Mouse (Mus musculus) liver, embryonic 11.5 days (tissue): ENCODE measurements around the gene Vps41. TPM values are rescaled to one million over a fixed set of nuclear protein-coding genes. Genes with fewer than 3 reads are reported as not detected.

Experiments used
- ATAC-seq: fragments of 200-750 bp; cut with Nextera tagmentation; replicated peaks from 2 replicates; pipeline ENCODE4 v1.8.0; 2017; ENCODE audit warnings: moderate number of reproducible peaks, mild to moderate bottlenecking, moderate TSS enrichment, moderate library complexity; ENCODE audit not compliant: low FRiP score
- DNase-seq: peaks from one replicate; pipeline ENCODE4 v3.0.0-alpha.2; 2017; ENCODE audit warnings: low spot score
- H3K27ac ChIP-seq: fragments of 300-500 bp; sonication (generic); 2 replicates; pipeline ENCODE4 v1.5.1; 2014; ENCODE audit warnings: mild to moderate bottlenecking, low read depth, low read length, control low read depth
- H3K27me3 ChIP-seq: fragments of 300-500 bp; sonication (generic); replicated peaks from 2 replicates; pipeline ENCODE4 v1.6.1; 2014; ENCODE audit warnings: low read length, mixed read lengths; ENCODE audit not compliant: control insufficient read depth, insufficient read depth
- H3K36me3 ChIP-seq: fragments of 300-500 bp; sonication (generic); 2 replicates; pipeline ENCODE4 v1.6.1; 2014; ENCODE audit warnings: mild to moderate bottlenecking, low read length, moderate library complexity, mixed read lengths; ENCODE audit not compliant: control insufficient read depth, insufficient read depth
- H3K4me1 ChIP-seq: fragments of 300-500 bp; sonication (generic); replicated peaks from 2 replicates; pipeline ENCODE4 v1.6.1; 2014; ENCODE audit warnings: low read length, mixed read lengths; ENCODE audit not compliant: control insufficient read depth, insufficient read depth
- H3K4me2 ChIP-seq: fragments of 300-500 bp; sonication (generic); 2 replicates; pipeline ENCODE4 v1.6.1; 2014; ENCODE audit warnings: mild to moderate bottlenecking, control low read depth, moderate library complexity
- H3K4me3 ChIP-seq: fragments of 300-500 bp; sonication (generic); 2 replicates; pipeline ENCODE4 v1.5.1; 2014; ENCODE audit warnings: low read depth, low read length, control low read depth
- H3K9ac ChIP-seq: fragments of 300-500 bp; sonication (generic); 2 replicates; pipeline ENCODE4 v1.6.1; 2014; ENCODE audit warnings: low read depth, low read length, control low read depth
- H3K9me3 ChIP-seq: fragments of 300-500 bp; sonication (generic); 2 replicates; pipeline ENCODE4 v1.6.1; 2016; ENCODE audit warnings: low read length, inconsistent platforms, mixed read lengths; ENCODE audit not compliant: control insufficient read depth
- WGBS: fragments of 180-500 bp; shearing (Covaris S2); extraction: QIAGEN DNeasy Blood & Tissue Kit; methylation state at CpG from one replicate; pipeline ENCODE4 v1.1.7; 2014; 5-methylcytosine and 5-hydroxymethylcytosine counted together
- polyA plus RNA-seq: library from polyadenylated mRNA; unstranded; fragments of >200 nt; fragmentation: Nextera tagmentation; extraction: Ambion mirVana; gene quantifications from 2 replicates; pipeline ENCODE4 v1.2.1, GENCODE M21; 2014

Gene Vps41
- 50.0 and 56.2 TPM in 2 replicates for polyA plus RNA-seq

DNA sequence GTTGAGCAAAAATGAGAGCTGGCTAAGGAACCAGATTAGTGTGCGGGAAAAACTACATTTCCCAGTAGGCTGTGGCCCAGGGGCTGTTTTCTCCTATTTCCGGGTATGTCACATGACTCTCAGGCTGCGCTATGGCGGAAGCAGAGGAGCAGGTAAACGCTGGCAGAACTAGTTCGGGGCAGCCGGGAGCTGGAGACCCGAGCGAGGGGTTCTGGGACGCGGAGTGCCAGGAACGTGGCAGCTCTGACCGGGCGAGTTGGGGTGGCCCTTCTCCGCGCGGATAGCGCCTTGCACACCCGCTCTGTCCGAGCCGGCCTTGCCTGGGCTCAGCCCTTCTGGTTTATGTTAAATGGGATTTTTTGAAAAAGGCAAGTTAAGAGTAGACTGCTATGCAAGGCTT is at the start of gene Vps41:
Vps41 (plus strand) TSS at position 102 of the 400 bp plus-strand sequence.
- WGBS = 1% methylated on average over 21 of the region's 21 CpGs
- H3K9ac ChIP-seq = peak within 1 kb of the TSS; percentile 77
- peak within 1 kb of the TSS; percentile 64 for H3K4me2 ChIP-seq
- H3K9me3 ChIP-seq = no peaks in the 10 kb centered on the region
- peak within 1 kb of the TSS; percentile 74 for H3K4me3 ChIP-seq
- no peaks in the 10 kb centered on the region for H3K36me3 ChIP-seq
- DNase-seq = peak; percentile 69
- H3K4me1 ChIP-seq = peaks cover 4% of the 10 kb centered on the region; the same call in 1 of the 2 replicates
- H3K27me3 ChIP-seq = no peaks in the 10 kb centered on the region
- H3K27ac ChIP-seq = no peak within 1 kb of the TSS
- ATAC-seq = peak; percentile 99

DNA sequence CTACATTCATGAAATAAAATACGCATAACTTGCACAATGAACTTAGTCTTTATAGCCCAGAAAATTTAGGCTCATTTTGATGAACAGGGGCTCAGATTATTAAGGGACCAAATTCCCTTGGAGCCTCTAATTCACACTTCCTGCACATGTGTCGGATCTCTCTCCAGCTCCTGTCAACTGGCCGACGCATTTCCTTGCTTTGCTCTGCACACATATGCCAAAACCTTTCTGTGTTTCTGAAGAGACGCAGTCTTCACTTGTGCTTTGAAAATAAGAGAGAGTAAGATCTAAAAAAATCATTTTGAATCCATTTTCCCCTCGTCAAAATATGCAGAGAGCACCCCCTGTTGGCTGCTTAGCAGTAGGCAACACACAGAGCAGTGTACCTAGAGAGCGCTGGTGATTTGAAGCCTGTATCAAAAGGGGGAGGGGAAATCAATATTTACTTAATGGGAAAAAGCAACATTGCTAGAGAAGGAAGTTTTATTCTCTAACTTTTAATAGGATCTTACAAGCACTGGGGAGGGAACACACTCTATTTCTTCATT is 18.5 kb upstream of the Vps41 start:
- no peaks in the 10 kb centered on the region for H3K36me3 ChIP-seq
- H3K9me3 ChIP-seq = no peaks in the 10 kb centered on the region
- H3K4me2 ChIP-seq = no peak overlapping the region
- H3K4me3 ChIP-seq = no peak overlapping the region
- H3K27ac ChIP-seq = no peak overlapping the region
- H3K4me1 ChIP-seq = no peaks in the 10 kb centered on the region
- H3K9ac ChIP-seq = no peak overlapping the region
- 52% methylated on average over 7 of the region's 7 CpGs for WGBS
- no peaks in the 10 kb centered on the region for H3K27me3 ChIP-seq
- ATAC-seq (no peak), DNase-seq (no peak)

DNA sequence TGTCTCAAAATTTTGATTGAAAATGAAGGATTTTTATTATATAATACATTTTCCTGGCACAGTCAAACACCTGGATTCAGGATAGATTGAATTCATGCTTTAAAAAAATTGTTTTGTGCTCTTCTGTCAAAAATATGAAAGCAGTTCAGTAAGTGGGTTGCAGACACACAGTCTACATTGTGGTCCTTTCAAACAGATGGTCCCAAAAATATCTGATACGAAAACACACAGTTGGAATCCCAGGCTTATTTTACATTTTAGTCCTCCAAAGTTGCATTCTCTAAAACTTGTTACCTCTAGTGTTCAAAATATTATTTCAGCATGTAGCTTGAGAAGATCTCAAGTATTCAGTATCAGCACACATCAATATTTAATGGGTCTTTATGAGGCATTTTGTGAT is 5.4 kb upstream of the Vps41 start:
- Histone ChIP-seq H3K4me1 (no peaks in the 10 kb centered on the region), H3K4me3 (no peak overlapping the region), H3K36me3 (no peaks in the 10 kb centered on the region), H3K9ac (no peak overlapping the region), H3K27me3 (no peaks in the 10 kb centered on the region), H3K9me3 (no peaks in the 10 kb centered on the region), H3K27ac (no peak overlapping the region), H3K4me2 (no peak overlapping the region)
- WGBS = 82% methylated on average over 1 of the region's 1 CpGs
- no peak for DNase-seq
- ATAC-seq = no peak

DNA sequence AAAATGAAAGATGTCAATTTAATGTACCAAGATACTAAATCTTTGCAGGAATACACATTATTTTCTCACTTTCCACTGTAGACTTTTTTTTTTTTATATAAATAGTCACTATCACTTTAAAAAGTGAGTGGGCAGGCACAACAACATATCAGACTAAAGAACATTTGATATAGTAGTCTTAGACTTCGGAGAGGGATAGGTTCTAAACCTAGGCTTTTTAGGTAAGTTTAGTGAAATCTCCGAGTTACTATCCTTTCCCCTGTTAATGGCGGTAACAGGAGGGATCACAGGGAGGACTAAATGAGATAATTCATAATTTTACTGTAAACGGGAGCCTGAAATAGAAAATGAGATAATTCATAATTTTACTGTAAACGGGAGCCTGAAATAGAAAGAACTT is 379 bp upstream of the Vps41 start:
- Histone ChIP-seq H3K9me3 (no peaks in the 10 kb centered on the region), H3K27ac (no peak overlapping the region), H3K4me3 (no peak overlapping the region), H3K27me3 (no peaks in the 10 kb centered on the region), H3K4me2 (peak overlapping the region; percentile 5; the same call in 1 of the 2 replicates), H3K9ac (no peak overlapping the region), H3K36me3 (no peaks in the 10 kb centered on the region), H3K4me1 (peaks cover 4% of the 10 kb centered on the region; the same call in 1 of the 2 replicates)
- ATAC-seq (no peak), DNase-seq (no peak)
- 41% methylated on average over 5 of the region's 5 CpGs for WGBS

DNA sequence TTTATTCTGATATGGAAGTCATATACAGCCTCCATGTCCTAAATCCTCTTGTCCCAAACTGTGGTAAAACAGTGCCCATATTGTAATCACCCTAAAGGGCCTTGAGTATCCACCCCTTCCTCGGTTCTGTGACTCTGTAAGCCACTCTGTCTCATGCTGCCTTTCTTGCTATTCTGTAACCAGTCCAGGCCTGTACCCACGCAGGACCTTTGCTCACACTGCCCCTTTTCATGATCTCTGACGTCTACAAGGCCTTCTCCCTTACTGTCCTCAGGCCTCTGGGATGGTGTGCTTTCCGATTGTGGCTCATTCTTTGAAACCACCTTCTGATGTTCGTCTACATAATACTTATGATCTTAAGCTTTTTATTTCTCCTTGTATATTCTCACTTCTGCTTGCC is 1.4 kb downstream of the Vps41 start:
- DNase-seq (no peak), ATAC-seq (no peak)
- Histone ChIP-seq H3K36me3 (no peaks in the 10 kb centered on the region), H3K27me3 (no peaks in the 10 kb centered on the region), H3K4me3 (no peak overlapping the region), H3K9me3 (no peaks in the 10 kb centered on the region), H3K27ac (no peak overlapping the region), H3K4me1 (peaks cover 4% of the 10 kb centered on the region; the same call in 1 of the 2 replicates), H3K9ac (no peak overlapping the region), H3K4me2 (no peak overlapping the region)
- WGBS = 85% methylated on average over 5 of the region's 5 CpGs

DNA sequence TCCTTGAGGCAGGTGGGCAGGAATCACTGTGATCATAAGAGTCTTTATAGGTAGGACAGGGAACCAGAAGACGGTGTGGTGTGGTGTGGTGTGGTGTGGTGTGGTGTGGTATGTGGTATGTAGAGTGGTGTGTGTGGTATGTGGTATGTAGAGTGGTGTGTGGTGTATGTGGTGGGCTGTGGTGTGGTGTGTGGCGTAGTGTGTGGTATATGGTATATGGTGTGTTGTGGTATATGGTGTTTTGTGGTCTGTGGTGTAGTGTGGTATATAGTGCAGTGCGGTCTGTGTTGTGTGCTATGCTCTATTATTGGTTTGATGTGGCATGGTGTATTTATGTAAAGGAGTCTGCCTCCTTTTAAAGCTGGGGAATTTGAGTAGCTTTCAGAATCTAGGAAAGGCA is 13.6 kb downstream of the Vps41 start:
- H3K27ac ChIP-seq = no peak overlapping the region
- no peak for DNase-seq
- no peak overlapping the region for H3K9ac ChIP-seq
- no peak overlapping the region for H3K4me3 ChIP-seq
- peaks cover 5% of the 10 kb centered on the region; the same call in 1 of the 2 replicates for H3K36me3 ChIP-seq
- no peak for ATAC-seq
- no peaks in the 10 kb centered on the region for H3K27me3 ChIP-seq
- H3K4me2 ChIP-seq = no peak overlapping the region
- 93% methylated on average over 3 of the region's 3 CpGs for WGBS
- H3K9me3 ChIP-seq = no peaks in the 10 kb centered on the region
- no peaks in the 10 kb centered on the region for H3K4me1 ChIP-seq

DNA sequence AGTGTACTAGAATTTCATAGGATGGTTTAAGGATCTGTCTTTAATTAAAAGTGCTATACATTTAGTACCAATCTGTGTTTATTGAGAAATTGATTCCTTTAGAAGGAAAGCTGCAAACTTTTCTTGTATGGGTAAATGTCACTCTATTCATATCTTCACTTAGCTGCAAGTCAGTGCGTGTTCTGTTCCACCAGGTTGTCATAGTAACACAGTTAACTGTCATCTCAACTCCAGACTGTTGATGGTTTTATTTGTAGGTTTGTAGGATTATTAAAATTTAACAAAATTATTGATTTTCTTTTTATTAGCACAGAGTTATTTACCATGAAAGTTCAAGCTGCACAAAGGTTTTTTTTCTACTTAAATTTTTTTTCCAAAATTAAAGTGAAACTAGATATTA is 19.5 kb downstream of the Vps41 start:
- no peak for ATAC-seq

DNA sequence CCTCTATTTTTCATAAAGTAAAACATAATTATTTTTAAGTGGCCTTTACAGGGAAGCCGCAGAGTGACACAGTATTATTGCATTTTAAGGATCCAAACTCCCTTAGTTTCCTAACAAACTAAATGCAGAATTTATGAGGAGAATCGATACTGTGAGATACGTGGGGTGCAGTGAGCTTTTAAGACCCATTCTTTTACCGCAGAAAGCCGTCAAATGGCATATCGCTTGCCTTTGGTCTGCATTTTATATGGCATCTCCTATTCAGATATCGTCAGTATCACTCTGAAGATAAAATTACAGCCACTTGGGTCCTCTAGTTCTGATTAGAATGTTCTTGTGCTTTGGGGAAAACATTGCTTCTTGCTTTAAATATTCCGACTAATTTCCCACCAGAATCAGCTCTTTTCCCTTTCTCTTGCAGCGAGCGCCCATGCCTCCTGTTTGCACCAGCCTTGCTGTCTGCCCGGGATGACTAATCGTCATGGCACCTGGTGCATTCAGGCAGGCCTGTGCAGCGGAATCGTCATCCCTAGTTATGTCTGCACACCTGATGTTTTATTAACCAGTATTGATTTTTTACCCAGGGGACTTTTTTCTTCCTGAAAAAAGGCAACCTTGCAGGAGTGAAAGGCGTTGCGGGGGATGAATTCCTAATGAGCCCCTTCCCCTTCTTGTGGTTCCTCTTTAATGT is 26.6 kb downstream of the Vps41 start:
- 84% methylated on average over 16 of the region's 16 CpGs for WGBS
- Histone ChIP-seq H3K9me3 (no peaks in the 10 kb centered on the region), H3K4me2 (no peak overlapping the region), H3K9ac (no peak overlapping the region), H3K36me3 (peaks cover 8% of the 10 kb centered on the region; the same call in 1 of the 2 replicates), H3K27ac (no peak overlapping the region), H3K4me1 (no peaks in the 10 kb centered on the region), H3K27me3 (no peaks in the 10 kb centered on the region), H3K4me3 (no peak overlapping the region)
- no peak for DNase-seq
- ATAC-seq = no peak

More for the DNA sequence above, 19.5 kb downstream of the Vps41 start:
- Histone ChIP-seq H3K4me2 (no peak overlapping the region), H3K27ac (no peak overlapping the region), H3K36me3 (peaks cover 8% of the 10 kb centered on the region; the same call in 1 of the 2 replicates), H3K9me3 (no peaks in the 10 kb centered on the region), H3K9ac (no peak overlapping the region), H3K4me3 (no peak overlapping the region), H3K4me1 (no peaks in the 10 kb centered on the region), H3K27me3 (no peaks in the 10 kb centered on the region)
- DNase-seq = no peak
- WGBS = 82% methylated on average over 1 of the region's 1 CpGs

DNA sequence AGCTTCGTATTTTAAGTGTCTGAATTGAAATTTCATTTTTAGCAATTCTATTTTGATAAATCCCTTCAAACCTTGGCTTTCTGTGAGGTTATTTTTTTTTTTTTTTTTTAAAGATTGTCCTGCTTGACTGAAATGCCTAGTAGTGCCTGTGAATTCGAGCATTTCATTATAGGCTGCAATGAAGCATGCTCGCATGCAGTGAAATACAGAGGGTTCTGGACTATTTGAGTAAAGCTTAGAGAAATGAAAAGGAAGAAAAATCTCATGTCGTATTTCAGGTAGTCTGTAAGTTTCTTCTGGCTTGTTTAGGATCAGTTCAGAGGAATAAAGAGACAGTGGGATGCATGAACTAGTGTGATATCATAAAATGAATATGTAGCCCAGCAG is 27.2 kb downstream of the Vps41 start:
- no peaks in the 10 kb centered on the region for H3K27me3 ChIP-seq
- WGBS = 80% methylated on average over 4 of the region's 4 CpGs
- ATAC-seq (no peak), DNase-seq (no peak)
- no peak overlapping the region for H3K9ac ChIP-seq
- H3K4me1 ChIP-seq = no peaks in the 10 kb centered on the region
- H3K9me3 ChIP-seq = no peaks in the 10 kb centered on the region
- H3K36me3 ChIP-seq = peaks cover 8% of the 10 kb centered on the region; the same call in 1 of the 2 replicates
- H3K4me2 ChIP-seq = no peak overlapping the region
- no peak overlapping the region for H3K27ac ChIP-seq
- no peak overlapping the region for H3K4me3 ChIP-seq
